Mouse (Mus musculus): Measurements from ENCODE around the gene Gja6. TPM values are rescaled to one million over a fixed set of nuclear protein-coding genes. Genes with fewer than 3 reads are reported as not detected.

Gja6 gene
- polyA plus RNA-seq (2012; rRNA removed) = 0.40 and 0.47 TPM in 2 replicates

DNA sequence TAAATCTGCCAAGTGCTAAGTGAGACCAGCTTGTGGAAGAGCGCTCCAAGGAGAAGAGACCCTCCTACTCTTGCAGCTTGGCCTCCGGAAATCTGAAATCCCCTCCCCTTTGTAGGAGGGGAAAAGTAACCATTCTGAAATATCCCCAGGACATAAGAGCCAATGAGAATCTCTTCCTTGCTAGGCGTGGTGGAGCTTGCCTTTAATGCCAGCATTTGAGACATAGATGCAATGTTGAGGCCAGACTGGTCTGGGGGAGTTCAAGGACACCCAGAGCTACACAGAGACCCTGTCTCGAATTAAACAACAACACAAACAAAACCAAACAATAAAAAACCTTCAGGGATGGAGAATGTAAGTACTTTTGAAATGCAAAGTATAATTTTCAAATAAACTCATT lies at the start of gene Gja6:
TSS of gene Gja6 (minus strand) at position 101 of the 400 bp plus-strand sequence.
- TF ChIP-seq POLR2A (IDR thresholded peaks at IDR 0.05; ENCODE audit: borderline replicate concordance, insufficient read depth, low read length) = no peak
- no peak for TF ChIP-seq CTCF (IDR thresholded peaks at IDR 0.05; ENCODE audit: borderline replicate concordance, insufficient read depth, low read depth, low read length)
- Histone ChIP-seq H3K27me3 (ENCODE audit: control insufficient read depth, insufficient read depth, low read length) (no peaks in the 10 kb centered on the region), H3K4me3 (replicated peaks; ENCODE audit: insufficient read depth, low read depth, low read length) (no peak within 1 kb of the TSS), H3K4me1 (ENCODE audit: control insufficient read depth, insufficient read depth, low read length) (no peaks in the 10 kb centered on the region; the same call in 1 of the 2 replicates), H3K27ac (ENCODE audit: insufficient read depth, low read length) (no peak within 1 kb of the TSS)
- DNase-seq = no peak
- WGBS = 69% methylated on average over 4 of the region's 4 CpGs

DNA sequence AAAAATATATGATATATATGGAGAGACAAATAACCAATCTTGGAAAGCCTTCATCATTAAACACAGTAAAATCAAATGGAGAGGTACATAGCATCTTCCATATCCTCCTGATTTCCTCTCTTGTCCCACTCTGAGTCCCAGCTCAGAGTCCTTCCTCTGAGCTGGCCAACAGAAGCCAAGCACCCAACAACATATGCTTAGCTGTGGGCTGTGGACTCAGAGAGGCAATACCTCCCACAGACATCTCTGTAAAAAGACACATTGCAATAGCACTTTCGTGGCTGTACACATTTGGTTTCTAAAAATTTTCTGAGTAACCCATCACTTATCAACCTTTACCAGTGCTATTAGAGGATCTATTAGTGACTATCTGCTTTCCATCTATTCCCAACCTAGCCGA lies 42.7 kb upstream of the Gja6 start:
- Histone ChIP-seq H3K27ac (ENCODE audit: insufficient read depth, low read length) (no peak overlapping the region), H3K27me3 (ENCODE audit: control insufficient read depth, insufficient read depth, low read length) (no peaks in the 10 kb centered on the region), H3K4me3 (replicated peaks; ENCODE audit: insufficient read depth, low read depth, low read length) (no peak overlapping the region), H3K4me1 (ENCODE audit: control insufficient read depth, insufficient read depth, low read length) (peaks cover 4% of the 10 kb centered on the region; the same call in 1 of the 2 replicates)
- TF ChIP-seq POLR2A (IDR thresholded peaks at IDR 0.05; ENCODE audit: borderline replicate concordance, insufficient read depth, low read length) = no peak
- no peak for TF ChIP-seq CTCF (IDR thresholded peaks at IDR 0.05; ENCODE audit: borderline replicate concordance, insufficient read depth, low read depth, low read length)
- DNase-seq = no peak
- WGBS = 71% methylated on average over 2 of the region's 2 CpGs

DNA sequence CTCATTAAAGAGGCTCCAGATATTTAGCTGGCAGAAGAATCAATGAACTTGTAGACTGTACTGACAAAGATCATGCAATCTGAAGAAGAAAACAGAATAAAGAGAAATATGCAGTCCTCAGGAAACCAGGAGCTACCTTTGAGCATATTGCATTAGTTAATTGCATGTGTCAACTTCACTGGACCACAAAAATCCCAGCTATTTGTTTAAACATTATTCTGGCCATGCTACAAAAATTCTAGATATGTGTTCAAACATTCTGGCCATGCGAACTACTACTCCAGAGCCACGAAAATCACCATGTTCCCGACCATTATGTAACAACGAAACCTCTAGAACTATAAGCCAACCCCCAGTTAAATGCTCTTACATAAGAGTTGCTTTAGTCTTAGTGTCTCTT lies 37.9 kb upstream of the Gja6 start:
- Histone ChIP-seq H3K27me3 (ENCODE audit: control insufficient read depth, insufficient read depth, low read length) (no peaks in the 10 kb centered on the region), H3K4me3 (replicated peaks; ENCODE audit: insufficient read depth, low read depth, low read length) (no peak overlapping the region), H3K27ac (ENCODE audit: insufficient read depth, low read length) (no peak overlapping the region), H3K4me1 (ENCODE audit: control insufficient read depth, insufficient read depth, low read length) (0 out of 2 replicates have a peak, but pooled peaks cover 2% of the 10 kb centered on the region)
- TF ChIP-seq POLR2A (IDR thresholded peaks at IDR 0.05; ENCODE audit: borderline replicate concordance, insufficient read depth, low read length) (no peak), CTCF (IDR thresholded peaks at IDR 0.05; ENCODE audit: borderline replicate concordance, insufficient read depth, low read depth, low read length) (no peak)
- WGBS = 72% methylated on average over 4 of the region's 4 CpGs
- no peak for DNase-seq

DNA sequence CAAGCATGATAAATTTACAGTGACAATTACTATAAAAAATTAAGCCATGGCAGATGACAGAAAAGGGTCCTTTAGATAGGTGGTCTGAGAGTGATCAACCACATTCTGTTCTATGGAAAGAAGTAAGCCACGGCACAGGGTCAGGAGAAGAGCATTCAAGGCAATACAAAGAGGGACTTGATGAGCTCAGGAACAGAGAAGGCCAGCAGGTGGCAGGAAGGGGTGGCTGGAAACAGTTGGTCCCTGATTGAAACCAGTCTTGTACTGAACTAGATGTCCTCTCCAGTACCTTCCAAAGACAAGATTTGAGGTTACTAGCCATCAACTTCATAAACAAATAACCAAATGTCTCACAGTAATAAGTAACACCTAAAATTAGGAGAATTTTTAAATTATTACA lies 28.7 kb upstream of the Gja6 start:
- Histone ChIP-seq H3K4me1 (ENCODE audit: control insufficient read depth, insufficient read depth, low read length) (no peaks in the 10 kb centered on the region), H3K4me3 (replicated peaks; ENCODE audit: insufficient read depth, low read depth, low read length) (no peak overlapping the region), H3K27me3 (ENCODE audit: control insufficient read depth, insufficient read depth, low read length) (no peaks in the 10 kb centered on the region), H3K27ac (ENCODE audit: insufficient read depth, low read length) (no peak overlapping the region)
- 36% methylated on average over 1 of the region's 1 CpGs for WGBS
- DNase-seq = peak; percentile 51 to 62
- TF ChIP-seq CTCF (IDR thresholded peaks at IDR 0.05; ENCODE audit: borderline replicate concordance, insufficient read depth, low read depth, low read length) (peak; percentile 55; the same call in 1 of the 2 replicates), POLR2A (IDR thresholded peaks at IDR 0.05; ENCODE audit: borderline replicate concordance, insufficient read depth, low read length) (no peak)

DNA sequence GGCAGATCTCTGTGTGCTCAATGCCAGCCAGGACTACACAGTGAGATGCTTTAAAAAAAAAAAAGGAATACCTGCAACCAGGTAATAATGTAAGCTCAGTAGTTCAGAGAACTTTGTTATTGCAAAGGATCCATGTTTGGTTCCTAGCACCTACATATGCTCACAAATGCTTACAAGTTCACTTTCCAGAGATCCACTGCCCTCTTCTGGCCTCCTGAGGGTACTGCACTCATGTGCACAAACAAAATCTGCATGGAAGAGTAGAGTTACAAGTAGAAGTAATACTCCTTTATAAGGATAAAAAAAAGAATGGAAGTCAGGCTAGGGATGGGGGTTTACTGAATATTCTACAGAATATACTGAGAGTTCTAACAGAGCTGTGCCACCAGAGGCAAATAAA lies 23.8 kb upstream of the Gja6 start:
- Histone ChIP-seq H3K27ac (ENCODE audit: insufficient read depth, low read length) (no peak overlapping the region), H3K27me3 (ENCODE audit: control insufficient read depth, insufficient read depth, low read length) (no peaks in the 10 kb centered on the region), H3K4me3 (replicated peaks; ENCODE audit: insufficient read depth, low read depth, low read length) (no peak overlapping the region), H3K4me1 (ENCODE audit: control insufficient read depth, insufficient read depth, low read length) (no peaks in the 10 kb centered on the region)
- no peak for DNase-seq
- TF ChIP-seq POLR2A (IDR thresholded peaks at IDR 0.05; ENCODE audit: borderline replicate concordance, insufficient read depth, low read length) (no peak), CTCF (IDR thresholded peaks at IDR 0.05; ENCODE audit: borderline replicate concordance, insufficient read depth, low read depth, low read length) (no peak)

DNA sequence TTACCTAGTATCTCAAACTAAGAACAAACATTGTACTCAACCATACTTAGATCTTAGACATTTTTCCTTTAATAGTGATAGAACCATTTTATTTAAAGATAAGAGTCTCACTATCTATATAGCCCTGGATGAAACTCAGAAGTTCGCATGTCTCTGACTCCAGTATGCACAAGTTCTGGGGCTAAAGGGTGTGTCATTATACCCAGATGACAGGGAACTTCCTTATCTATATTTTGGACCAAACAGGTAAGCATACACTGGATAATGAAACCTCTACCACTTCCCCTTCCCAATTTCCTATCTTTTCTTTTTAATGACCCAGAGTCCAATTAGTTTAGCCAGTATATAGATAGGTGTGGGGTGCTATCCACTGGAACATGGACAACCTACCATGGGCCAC lies 22.0 kb upstream of the Gja6 start:
- Histone ChIP-seq H3K27me3 (ENCODE audit: control insufficient read depth, insufficient read depth, low read length) (no peaks in the 10 kb centered on the region), H3K4me3 (replicated peaks; ENCODE audit: insufficient read depth, low read depth, low read length) (no peak overlapping the region), H3K27ac (ENCODE audit: insufficient read depth, low read length) (no peak overlapping the region), H3K4me1 (ENCODE audit: control insufficient read depth, insufficient read depth, low read length) (no peaks in the 10 kb centered on the region)
- no peak for DNase-seq
- 93% methylated on average over 1 of the region's 1 CpGs for WGBS
- no peak for TF ChIP-seq CTCF (IDR thresholded peaks at IDR 0.05; ENCODE audit: borderline replicate concordance, insufficient read depth, low read depth, low read length)

DNA sequence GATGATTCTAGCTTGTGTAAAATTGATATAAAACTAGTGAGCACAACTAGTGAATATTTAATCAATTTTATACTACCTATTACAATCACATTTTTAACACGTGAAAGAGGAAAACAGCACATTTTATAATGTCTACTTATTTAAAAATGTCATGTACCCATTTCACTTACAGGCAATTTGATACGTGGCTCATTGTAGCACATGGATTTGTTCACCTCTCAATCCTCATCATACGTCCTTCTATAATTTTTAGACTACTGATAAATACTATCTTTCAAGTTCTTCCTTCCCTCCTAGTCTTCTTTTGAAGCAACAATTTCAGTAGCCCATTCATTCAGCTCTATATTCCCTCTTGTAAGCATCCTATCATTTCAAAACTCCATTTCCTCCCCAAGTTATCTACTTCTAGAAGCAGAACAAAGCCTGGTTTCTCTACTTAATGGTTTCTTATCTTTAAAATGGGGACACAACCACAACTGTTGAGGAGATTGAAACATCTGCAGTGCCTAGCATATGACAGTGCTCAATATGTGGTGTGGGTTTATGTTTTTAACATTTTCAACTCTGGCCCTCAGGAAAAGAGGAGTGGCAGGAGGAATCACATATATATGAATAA lies 12.3 kb upstream of the Gja6 start:
- DNase-seq = no peak
- no peak overlapping the region for H3K4me3 ChIP-seq (replicated peaks; ENCODE audit: insufficient read depth, low read depth, low read length)
- no peak overlapping the region for H3K27ac ChIP-seq (ENCODE audit: insufficient read depth, low read length)
- TF ChIP-seq POLR2A (IDR thresholded peaks at IDR 0.05; ENCODE audit: borderline replicate concordance, insufficient read depth, low read length) (no peak), CTCF (IDR thresholded peaks at IDR 0.05; ENCODE audit: borderline replicate concordance, insufficient read depth, low read depth, low read length) (no peak)
- no peaks in the 10 kb centered on the region for H3K27me3 ChIP-seq (ENCODE audit: control insufficient read depth, insufficient read depth, low read length)
- no peaks in the 10 kb centered on the region for H3K4me1 ChIP-seq (ENCODE audit: control insufficient read depth, insufficient read depth, low read length)
- WGBS = 93% methylated on average over 3 of the region's 3 CpGs

DNA sequence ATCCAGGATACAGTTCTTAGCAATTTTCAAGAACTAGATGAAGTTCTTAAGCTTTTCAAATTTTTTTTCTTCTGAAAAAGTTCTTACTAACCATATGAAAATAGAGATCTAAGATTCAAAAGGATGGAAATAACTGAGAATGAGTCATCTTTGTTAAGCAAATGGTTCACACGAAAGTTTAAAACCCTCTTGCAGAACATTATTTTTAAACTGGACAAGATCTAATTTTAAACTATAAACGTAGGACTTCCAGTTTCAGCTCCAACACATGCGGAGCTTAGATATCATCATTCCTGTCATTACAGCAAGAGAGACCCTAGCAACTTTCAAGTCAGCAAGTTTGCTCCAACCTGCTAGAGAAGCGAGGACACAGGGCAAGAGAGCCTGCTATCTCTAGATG lies 375 bp downstream of the Gja6 start:
- 70% methylated on average over 4 of the region's 4 CpGs for WGBS
- no peaks in the 10 kb centered on the region for H3K27me3 ChIP-seq (ENCODE audit: control insufficient read depth, insufficient read depth, low read length)
- TF ChIP-seq CTCF (IDR thresholded peaks at IDR 0.05; ENCODE audit: borderline replicate concordance, insufficient read depth, low read depth, low read length) (no peak), POLR2A (IDR thresholded peaks at IDR 0.05; ENCODE audit: borderline replicate concordance, insufficient read depth, low read length) (no peak)
- no peak overlapping the region for H3K27ac ChIP-seq (ENCODE audit: insufficient read depth, low read length)
- H3K4me3 ChIP-seq (replicated peaks; ENCODE audit: insufficient read depth, low read depth, low read length) = no peak overlapping the region
- H3K4me1 ChIP-seq (ENCODE audit: control insufficient read depth, insufficient read depth, low read length) = no peaks in the 10 kb centered on the region; the same call in 1 of the 2 replicates
- DNase-seq = no peak
